Mouse (Mus musculus): ENCODE data around the gene Slc25a10.
A peak's percentile ranks its signal among the peaks of the same experiment; 100 is the strongest.

Slc25a10 gene

GRCm38 (mm10) chr11:120491317-120492023, at the start of gene Slc25a10:
Gene Slc25a10 (plus strand): TSS chr11:120491840.
- DNase-seq, result peak; percentile 93

GRCm38 (mm10) chr11:120442344-120442743, 49.3 kb upstream of the Slc25a10 start, which contains the start of gene Tspan10:
Gene Tspan10 (plus strand): TSS chr11:120442644.
- DNase-seq, result no peak

- DNase-seq, result no peak
Observed at GRCm38 (mm10) chr11:120442765-120443280, 48.8 kb upstream of the Slc25a10 start.

- no peak for DNase-seq
Observed at GRCm38 (mm10) chr11:120444106-120444505, 47.5 kb upstream of the Slc25a10 start.

- no peak for DNase-seq
Observed at GRCm38 (mm10) chr11:120445475-120445874, 46.2 kb upstream of the Slc25a10 start.

- no peak for DNase-seq
Observed at GRCm38 (mm10) chr11:120447179-120447578, 44.5 kb upstream of the Slc25a10 start.

GRCm38 (mm10) chr11:120452246-120452645, 39.4 kb upstream of the Slc25a10 start:
- no peak for DNase-seq

GRCm38 (mm10) chr11:120453306-120453705, 38.3 kb upstream of the Slc25a10 start, which contains the start of gene Pde6g:
Gene Pde6g (minus strand): TSS chr11:120453500.
- DNase-seq, result no peak

- DNase-seq, result no peak
Observed at GRCm38 (mm10) chr11:120454965-120455364, 36.7 kb upstream of the Slc25a10 start.

- DNase-seq, result no peak
Observed at GRCm38 (mm10) chr11:120455413-120455812, 36.2 kb upstream of the Slc25a10 start.

- no peak for DNase-seq
Observed at GRCm38 (mm10) chr11:120457370-120457769, 34.3 kb upstream of the Slc25a10 start.

- peak; percentile 78 for DNase-seq
Observed at GRCm38 (mm10) chr11:120457772-120458751, 33.6 kb upstream of the Slc25a10 start, which contains the start of the genes Oxld1 and Ccdc137. Gene Oxld1 (minus strand): TSS chr11:120458068. Gene Ccdc137 (plus strand): TSS chr11:120458115.

- no peak for DNase-seq
Observed at GRCm38 (mm10) chr11:120458847-120459597, 32.6 kb upstream of the Slc25a10 start.

- DNase-seq, result no peak
Observed at GRCm38 (mm10) chr11:120463536-120463935, 28.1 kb upstream of the Slc25a10 start.

GRCm38 (mm10) chr11:120464365-120464764, 27.3 kb upstream of the Slc25a10 start:
- no peak for DNase-seq

- DNase-seq, result no peak
Observed at GRCm38 (mm10) chr11:120465521-120465920, 26.1 kb upstream of the Slc25a10 start.

- peak; percentile 98 for DNase-seq
Observed at GRCm38 (mm10) chr11:120467051-120467735, 24.4 kb upstream of the Slc25a10 start, which contains the start of gene Arl16. Gene Arl16 (minus strand): TSS chr11:120467607.

GRCm38 (mm10) chr11:120467736-120468092, 23.9 kb upstream of the Slc25a10 start:
- DNase-seq, result no peak

- no peak for DNase-seq
Observed at GRCm38 (mm10) chr11:120472052-120472451, 19.6 kb upstream of the Slc25a10 start.

- no peak for DNase-seq
Observed at GRCm38 (mm10) chr11:120483448-120483934, 8.1 kb upstream of the Slc25a10 start.

GRCm38 (mm10) chr11:120484265-120484981, 7.2 kb upstream of the Slc25a10 start, which contains the start of gene Mrpl12:
Gene Mrpl12 (plus strand): TSS chr11:120484613.
- peak; percentile 92 for DNase-seq
